Mouse (Mus musculus) testis, adult 2 months (tissue): ENCODE measurements around the gene Fam173a.

Experiments
- CTCF ChIP-seq: fragments of 200-500 bp; IDR thresholded peaks from 2 replicates; pipeline ENCODE4 v1.5.1; 2012; ENCODE audit warnings: low read depth, mild to moderate bottlenecking, inconsistent platforms, low read length, moderate library complexity; ENCODE audit not compliant: control insufficient read depth, insufficient read depth, insufficient replicate concordance
- POLR2A ChIP-seq: fragments of 200-500 bp; IDR thresholded peaks from 2 replicates; pipeline ENCODE4 v1.6.1; 2012; ENCODE audit warnings: low read depth, mild to moderate bottlenecking, inconsistent platforms, low read length, moderate library complexity; ENCODE audit not compliant: control insufficient read depth

DNA sequence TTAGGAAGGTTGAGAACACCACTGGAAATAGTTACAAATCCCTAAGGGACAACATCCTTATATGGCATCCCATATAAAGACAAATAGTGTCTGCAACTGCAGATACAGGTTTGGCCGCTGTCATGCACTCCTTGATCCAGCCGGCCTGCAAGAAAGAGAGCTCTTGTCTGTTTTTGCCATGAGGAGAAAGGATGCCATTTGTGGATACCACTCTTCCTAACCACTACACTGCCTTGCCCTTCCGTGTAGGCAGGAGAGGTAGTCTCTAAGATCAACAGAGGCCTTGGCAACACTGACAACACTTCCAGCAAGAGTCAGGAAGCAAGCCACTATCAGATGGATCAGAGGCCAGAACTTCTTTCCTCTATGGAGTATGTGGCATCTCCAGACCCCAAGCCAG is 6.4 kb downstream of the Fam173a start, which contains the start of gene Ccdc78:
- TF ChIP-seq CTCF (no peak), POLR2A (no peak)
